Mouse (Mus musculus) brain, adult 10 weeks (tissue): ENCODE data around the gene Gpr174. TPM values are rescaled to one million over a fixed set of nuclear protein-coding genes. Genes with fewer than 3 reads are reported as not detected.

Experiments used
- polyA plus RNA-seq: library from polyadenylated mRNA; stranded (reverse); fragments of 350-450 nt; fragmentation: Illumina TruSeq; extraction: RNeasy Lipid Tissue Mini Kit (QIAGEN cat#74804); gene quantifications from one replicate; pipeline ENCODE4 v1.2.3, GENCODE M21; 2015; ENCODE audit warnings: low read depth, low replicate concordance

The Gpr174 gene
- 0.09 TPM for polyA plus RNA-seq

DNA sequence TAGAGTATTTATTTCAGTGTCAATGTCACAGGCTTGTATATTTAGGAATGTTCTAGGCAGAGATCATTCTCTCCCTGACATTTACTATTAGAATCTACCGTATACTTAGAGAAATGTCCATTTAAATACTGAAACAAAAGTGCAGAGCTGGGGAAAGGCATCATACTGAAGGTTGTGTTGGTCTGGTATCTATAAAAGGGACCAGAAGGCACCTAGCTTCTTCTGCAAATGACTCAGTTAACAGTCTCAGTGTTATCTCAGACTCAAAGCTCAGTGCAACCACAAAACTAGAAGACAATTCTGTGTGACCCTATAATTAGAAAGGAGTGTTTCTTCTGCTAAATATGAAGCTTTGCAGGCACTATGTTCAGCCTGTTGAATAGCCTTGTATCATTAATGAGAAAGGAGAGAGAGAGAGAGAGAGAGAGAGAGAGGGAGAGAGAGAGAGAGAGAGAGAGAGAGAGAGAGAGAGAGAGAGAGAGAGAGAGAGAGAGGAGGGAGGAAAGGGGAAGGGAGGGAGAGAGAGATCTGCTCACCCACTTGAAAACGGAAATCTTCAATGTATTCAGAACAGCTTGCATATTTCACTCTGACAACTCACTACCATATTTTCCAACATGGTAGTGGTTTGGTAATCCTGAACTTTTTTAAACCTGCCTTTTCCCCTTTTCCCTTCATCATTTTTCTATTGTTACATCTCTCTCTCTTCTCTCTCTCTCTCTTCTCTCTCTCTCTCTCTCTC, at the start of gene Gpr174:
TSS of gene Gpr174 (plus strand) at position 393 of the 742 bp plus-strand sequence.

Other genes with a start within 250 kb of the Gpr174 start
- 0.16 TPM for gene P2ry10, start 167.4 kb upstream of the Gpr174 start, polyA plus RNA-seq
- 0.77 TPM for gene P2ry10b, start 107.0 kb upstream of the Gpr174 start, polyA plus RNA-seq
- gene Itm2a, start 147.5 kb downstream of the Gpr174 start, polyA plus RNA-seq: 124 TPM